Mouse (Mus musculus) lung, adult 2 months (tissue): ENCODE data around the gene Lrrc8c.

Experiments used
- CTCF ChIP-seq: fragments of 200-500 bp; IDR thresholded peaks from 2 replicates; pipeline ENCODE4 v1.5.1; 2011; ENCODE audit warnings: mild to moderate bottlenecking, low read length, control low read depth; ENCODE audit not compliant: insufficient read depth
- POLR2A ChIP-seq: fragments of 200-500 bp; IDR thresholded peaks from 2 replicates; pipeline ENCODE4 v1.6.1; 2011; ENCODE audit warnings: low read depth, mild to moderate bottlenecking, control low read depth, low read length, borderline replicate concordance; ENCODE audit errors: extremely low read depth

- no peak for TF ChIP-seq POLR2A
- no peak for TF ChIP-seq CTCF
Observed at GRCm38 (mm10) chr5:105561926-105562325, 42.7 kb downstream of the Lrrc8c start.
